Mouse (Mus musculus) embryonic facial prominence, embryonic 15.5 days (tissue): ENCODE data around the gene Eif2b2. TPM values are rescaled to one million over a fixed set of nuclear protein-coding genes. Genes with fewer than 3 reads are reported as not detected.

ENCODE experiments used
- ATAC-seq: fragments of 200-750 bp; cut with Nextera tagmentation; 2 replicates; pipeline ENCODE4 v1.8.0; 2017; ENCODE audit warnings: low read depth, moderate TSS enrichment; ENCODE audit not compliant: insufficient number of reproducible peaks, low FRiP score, low TSS enrichment
- H3K27ac ChIP-seq: fragments of 300-500 bp; sonication (generic); replicated peaks from 2 replicates; pipeline ENCODE4 v1.5.1; 2015; ENCODE audit warnings: mild to moderate bottlenecking, inconsistent platforms
- H3K27me3 ChIP-seq: fragments of 300-500 bp; sonication (generic); 2 replicates; pipeline ENCODE4 v1.6.1; 2015; ENCODE audit warnings: inconsistent platforms
- H3K36me3 ChIP-seq: fragments of 300-500 bp; sonication (generic); 2 replicates; pipeline ENCODE4 v1.6.1; 2015; ENCODE audit warnings: mild to moderate bottlenecking, inconsistent platforms
- H3K4me1 ChIP-seq: fragments of 300-500 bp; sonication (generic); 2 replicates; pipeline ENCODE4 v1.6.1; 2015; ENCODE audit warnings: inconsistent platforms
- H3K4me2 ChIP-seq: fragments of 300-500 bp; sonication (generic); replicated peaks from 2 replicates; pipeline ENCODE4 v1.6.1; 2015; ENCODE audit warnings: mild to moderate bottlenecking, inconsistent platforms
- H3K4me3 ChIP-seq: fragments of 300-500 bp; sonication (generic); replicated peaks from 2 replicates; pipeline ENCODE4 v1.5.1; 2015; ENCODE audit warnings: mild to moderate bottlenecking, inconsistent platforms
- H3K9ac ChIP-seq: fragments of 300-500 bp; sonication (generic); 2 replicates; pipeline ENCODE4 v1.6.1; 2015; ENCODE audit warnings: inconsistent platforms
- H3K9me3 ChIP-seq: fragments of 300-500 bp; sonication (generic); replicated peaks from 2 replicates; pipeline ENCODE4 v1.6.1; 2016; ENCODE audit warnings: inconsistent platforms
- WGBS: fragments of 180-500 bp; shearing (Covaris S2); methylation state at CpG from one replicate; pipeline ENCODE4 v1.1.7; 2015; 5-methylcytosine and 5-hydroxymethylcytosine counted together
- polyA plus RNA-seq: library from polyadenylated mRNA; unstranded; fragments of >200 nt; fragmentation: Nextera tagmentation; extraction: Ambion mirVana; gene quantifications from 2 replicates; pipeline ENCODE4 v1.2.1, GENCODE M21; 2015

Eif2b2 gene
- polyA plus RNA-seq, 1 experiment from 2014 or later: 91.1 TPM

DNA sequence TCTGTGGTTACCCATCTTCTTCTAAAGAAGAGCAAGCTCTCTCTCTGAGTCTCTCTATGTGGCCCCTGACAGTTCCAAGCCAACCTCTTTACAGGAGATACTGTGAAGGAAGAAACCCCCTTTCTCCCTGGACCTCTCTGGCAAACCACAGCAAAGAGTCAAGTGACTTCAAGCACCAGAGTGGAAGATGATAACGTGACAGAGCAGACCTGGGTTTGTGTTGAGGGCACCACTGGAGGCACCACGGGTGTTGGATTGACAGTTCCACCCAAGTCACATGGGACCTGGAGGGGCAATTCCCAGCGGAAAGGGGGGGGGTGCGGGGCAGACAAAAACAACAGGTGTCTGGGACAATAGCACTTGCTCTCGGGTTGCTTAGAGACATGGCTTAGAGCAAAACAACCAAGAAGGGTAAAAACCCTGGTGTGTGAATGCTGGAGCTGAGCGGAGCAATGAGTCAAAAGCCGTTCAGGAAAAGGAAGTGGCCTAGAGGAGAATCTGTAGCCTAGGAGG is 10.5 kb upstream of the Eif2b2 start:
- H3K4me1 ChIP-seq: peaks cover 3% of the 10 kb centered on the region; the same call in 1 of the 2 replicates
- H3K4me3 ChIP-seq: no peak overlapping the region
- H3K36me3 ChIP-seq: no peaks in the 10 kb centered on the region
- H3K4me2 ChIP-seq: no peak overlapping the region
- H3K9me3 ChIP-seq: no peaks in the 10 kb centered on the region
- no peaks in the 10 kb centered on the region for H3K27me3 ChIP-seq
- ATAC-seq: no peak
- no peak overlapping the region for H3K9ac ChIP-seq
- 29% methylated on average over 7 of the region's 7 CpGs for WGBS
- H3K27ac ChIP-seq: no peak overlapping the region

- H3K9ac ChIP-seq: no peak overlapping the region
- no peak overlapping the region for H3K4me2 ChIP-seq
- H3K27ac ChIP-seq: no peak overlapping the region
- H3K4me3 ChIP-seq: no peak overlapping the region
- WGBS: 45% methylated on average over 5 of the region's 5 CpGs
- H3K4me1 ChIP-seq: peaks cover 7% of the 10 kb centered on the region
- ATAC-seq: no peak
- H3K27me3 ChIP-seq: no peaks in the 10 kb centered on the region
- H3K9me3 ChIP-seq: no peaks in the 10 kb centered on the region
- no peaks in the 10 kb centered on the region for H3K36me3 ChIP-seq
Measured at GRCm38 (mm10) chr12:85215031-85215430, 4.2 kb upstream of the Eif2b2 start.

DNA sequence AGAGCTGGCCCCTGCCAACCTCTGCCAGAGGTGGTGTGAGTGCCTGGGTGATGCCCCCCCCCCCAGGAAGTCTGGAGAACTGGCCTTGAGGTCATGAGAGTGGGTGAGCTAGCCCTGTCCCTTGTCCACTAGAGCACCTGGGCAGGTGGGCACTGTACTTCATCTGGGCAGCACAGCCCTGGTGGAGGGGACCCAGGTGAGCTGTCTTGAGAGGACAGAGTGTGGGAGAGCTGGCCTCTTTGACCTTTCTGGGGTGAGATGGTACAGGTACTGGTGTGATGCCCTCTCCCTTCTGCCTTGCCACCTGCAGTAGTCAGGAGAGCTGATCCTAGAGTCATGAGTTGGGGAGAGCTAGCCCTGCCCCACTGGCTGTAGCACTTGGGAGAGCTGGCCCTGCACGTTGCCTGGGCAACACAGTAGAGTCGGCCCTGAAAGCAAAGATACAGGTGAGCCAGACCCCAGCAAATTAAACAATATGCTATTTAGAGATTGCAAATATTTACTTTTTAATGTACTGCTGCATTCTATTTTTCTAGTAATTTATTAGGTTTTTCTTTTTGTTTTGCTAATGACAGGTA is 1.5 kb upstream of the Eif2b2 start:
- WGBS: 73% methylated on average over 2 of the region's 2 CpGs
- ATAC-seq: no peak
- H3K9ac ChIP-seq: no peak overlapping the region

GRCm38 (mm10) chr12:85219905-85220290 is 617 bp downstream of the Eif2b2 start:
- Histone ChIP-seq H3K36me3 (peaks cover 40% of the 10 kb centered on the region), H3K27me3 (no peaks in the 10 kb centered on the region), H3K9ac (peak overlapping the region; percentile 50), H3K4me2 (peak overlapping the region; percentile 78), H3K27ac (peak overlapping the region; percentile 84), H3K9me3 (no peaks in the 10 kb centered on the region), H3K4me1 (peaks cover 21% of the 10 kb centered on the region), H3K4me3 (peak overlapping the region; percentile 78)
- WGBS: 2% methylated on average over 12 of the region's 12 CpGs
- ATAC-seq: no peak

More for the DNA sequence above, 1.5 kb upstream of the Eif2b2 start:
- no peaks in the 10 kb centered on the region for H3K9me3 ChIP-seq
- H3K27me3 ChIP-seq: no peaks in the 10 kb centered on the region
- peaks cover 21% of the 10 kb centered on the region for H3K4me1 ChIP-seq
- H3K27ac ChIP-seq: no peak overlapping the region
- no peak overlapping the region for H3K4me3 ChIP-seq
- H3K36me3 ChIP-seq: peaks cover 20% of the 10 kb centered on the region
- H3K4me2 ChIP-seq: no peak overlapping the region

- WGBS: 24% methylated on average over 7 of the region's 7 CpGs
- H3K36me3 ChIP-seq: peaks cover 48% of the 10 kb centered on the region
- peaks cover 27% of the 10 kb centered on the region for H3K4me1 ChIP-seq
- peak; percentile 79 for ATAC-seq
- H3K27me3 ChIP-seq: no peaks in the 10 kb centered on the region
- H3K9ac ChIP-seq: no peak overlapping the region
- H3K9me3 ChIP-seq: no peaks in the 10 kb centered on the region
- peak overlapping the region; percentile 65 for H3K27ac ChIP-seq
- H3K4me2 ChIP-seq: no peak overlapping the region
- H3K4me3 ChIP-seq: no peak overlapping the region
Measured at GRCm38 (mm10) chr12:85227227-85227626, 7.9 kb downstream of the Eif2b2 start.

DNA sequence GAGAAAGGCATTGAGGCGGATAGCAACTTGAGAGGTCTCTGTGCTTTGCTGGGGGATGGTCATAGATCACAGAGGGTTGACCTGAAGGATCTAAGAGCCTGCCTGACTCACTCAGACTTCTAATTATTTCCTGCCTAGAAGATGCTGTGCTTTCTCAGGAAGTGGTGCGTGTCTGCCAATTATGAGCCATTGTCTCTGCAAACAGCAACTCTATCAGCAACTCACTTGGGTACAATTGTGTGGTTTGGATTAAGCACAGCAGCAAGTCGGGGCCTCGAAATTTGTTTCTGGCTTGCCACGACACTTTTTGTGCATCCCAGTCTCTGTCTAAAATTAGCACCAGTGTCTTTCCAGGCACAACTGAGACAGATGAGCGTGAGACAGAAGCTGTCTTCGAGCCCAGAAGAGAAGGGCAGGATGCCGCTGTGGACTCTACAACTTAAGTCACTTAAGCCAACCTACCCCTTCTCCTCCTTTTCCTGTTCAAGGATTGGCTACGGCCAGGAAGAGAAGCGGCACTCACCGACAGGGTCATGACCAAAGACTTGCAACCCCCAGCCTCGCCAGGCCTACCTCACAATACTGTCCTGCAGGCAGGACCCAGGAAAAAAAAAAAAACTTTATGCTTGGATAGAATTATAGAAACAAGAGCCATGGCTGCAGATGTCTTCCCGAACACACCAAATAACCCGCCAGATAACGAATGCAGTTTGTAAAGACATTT is 8.8 kb downstream of the Eif2b2 start:
- WGBS: 32% methylated on average over 15 of the region's 15 CpGs
- Histone ChIP-seq H3K4me2 (no peak overlapping the region), H3K27me3 (no peaks in the 10 kb centered on the region), H3K4me3 (no peak overlapping the region), H3K36me3 (peaks cover 40% of the 10 kb centered on the region), H3K27ac (peak overlapping the region; percentile 65), H3K9ac (no peak overlapping the region), H3K4me1 (peaks cover 27% of the 10 kb centered on the region), H3K9me3 (no peaks in the 10 kb centered on the region)
- no peak for ATAC-seq

GRCm38 (mm10) chr12:85233376-85234358 is 14.4 kb downstream of the Eif2b2 start:
- Histone ChIP-seq H3K9me3 (no peaks in the 10 kb centered on the region), H3K4me2 (no peak overlapping the region), H3K36me3 (no peaks in the 10 kb centered on the region), H3K9ac (no peak overlapping the region), H3K4me1 (peaks cover 14% of the 10 kb centered on the region; the same call in 1 of the 2 replicates), H3K27me3 (no peaks in the 10 kb centered on the region), H3K4me3 (no peak overlapping the region), H3K27ac (no peak overlapping the region)
- 65% methylated on average over 21 of the region's 21 CpGs for WGBS
- ATAC-seq: no peak

- Histone ChIP-seq H3K27me3 (no peaks in the 10 kb centered on the region), H3K4me3 (no peak overlapping the region), H3K27ac (no peak overlapping the region), H3K4me2 (no peak overlapping the region), H3K4me1 (peaks cover 9% of the 10 kb centered on the region; the same call in 1 of the 2 replicates), H3K9me3 (no peaks in the 10 kb centered on the region), H3K36me3 (no peaks in the 10 kb centered on the region), H3K9ac (no peak overlapping the region)
- no peak for ATAC-seq
- WGBS: 87% methylated on average over 5 of the region's 5 CpGs
Measured at GRCm38 (mm10) chr12:85237553-85237952, 18.3 kb downstream of the Eif2b2 start.

DNA sequence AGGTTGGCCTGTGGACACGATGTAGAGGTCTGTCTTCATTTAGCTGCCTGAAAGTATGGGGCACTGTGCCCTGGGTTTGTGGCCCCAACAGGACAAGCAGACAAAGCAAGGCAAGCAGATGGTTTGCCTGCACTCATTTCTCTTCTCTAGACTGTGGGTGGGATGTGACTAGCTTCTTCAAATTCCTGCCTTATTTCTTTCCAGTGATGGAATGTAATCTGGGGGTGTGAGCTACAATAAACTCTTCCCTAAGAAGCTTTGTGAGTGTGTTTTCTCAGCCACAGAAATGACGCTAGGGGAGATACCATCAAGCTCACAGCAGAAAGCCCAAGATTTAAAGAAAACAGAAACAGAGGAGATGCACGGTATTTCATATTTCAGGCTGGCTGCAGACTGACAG is 32.8 kb downstream of the Eif2b2 start:
- Histone ChIP-seq H3K9ac (no peak overlapping the region), H3K36me3 (peaks cover 6% of the 10 kb centered on the region; the same call in 1 of the 2 replicates), H3K4me1 (peaks cover 5% of the 10 kb centered on the region; the same call in 1 of the 2 replicates), H3K9me3 (no peaks in the 10 kb centered on the region), H3K27me3 (no peaks in the 10 kb centered on the region), H3K4me2 (no peak overlapping the region), H3K4me3 (no peak overlapping the region), H3K27ac (no peak overlapping the region)
- no peak for ATAC-seq
- WGBS: 65% methylated on average over 3 of the region's 3 CpGs

DNA sequence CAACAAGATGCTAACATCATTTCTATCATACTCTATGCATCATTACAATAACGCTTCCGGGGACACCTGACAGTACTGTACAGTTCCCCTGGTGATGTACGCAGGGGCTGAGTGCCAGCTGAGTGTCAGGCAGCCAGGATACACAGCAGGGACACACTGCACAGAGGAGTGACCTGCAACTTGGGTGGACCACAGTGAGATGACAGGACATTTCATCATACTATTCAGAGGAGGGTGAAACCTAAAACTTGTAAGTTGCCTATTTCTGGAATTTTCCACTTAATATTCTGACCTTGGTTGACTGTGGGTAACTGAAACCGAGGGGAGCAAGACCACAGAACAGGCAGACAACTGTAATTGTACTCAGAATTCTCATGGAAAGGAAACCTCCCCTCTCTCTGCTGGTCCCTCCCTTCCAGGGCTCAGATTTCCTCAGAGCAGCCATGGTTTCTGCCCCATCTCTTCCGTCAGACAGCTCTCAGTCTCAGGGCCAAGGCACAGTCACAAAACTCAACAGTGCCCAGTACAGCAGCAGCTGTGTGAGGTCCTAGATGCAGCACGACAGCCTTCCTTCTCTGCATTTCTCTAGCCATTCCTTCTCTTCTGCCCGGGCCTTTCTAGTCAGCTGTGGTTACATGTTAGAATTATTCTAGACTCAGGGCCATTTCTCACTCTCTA is 36.9 kb downstream of the Eif2b2 start:
- WGBS: 52% methylated on average over 7 of the region's 7 CpGs
- H3K9ac ChIP-seq: no peak overlapping the region
- 0 out of 2 replicates have a peak, but pooled peaks cover 5% of the 10 kb centered on the region for H3K4me1 ChIP-seq
- no peaks in the 10 kb centered on the region for H3K9me3 ChIP-seq
- H3K4me2 ChIP-seq: no peak overlapping the region
- no peaks in the 10 kb centered on the region for H3K27me3 ChIP-seq
- H3K27ac ChIP-seq: peak overlapping the region; percentile 17; the same call in 1 of the 2 replicates
- peak; percentile 67 for ATAC-seq
- H3K4me3 ChIP-seq: no peak overlapping the region
- H3K36me3 ChIP-seq: no peaks in the 10 kb centered on the region
